16 mouse cellular contexts compared by ENCODE assay signal in genomic region chr14:54642224-54642944, GRCm38 (mm10). TPM values are rescaled to one million over a fixed set of nuclear protein-coding genes. Genes with fewer than 3 reads are reported as not detected.
DNase-seq lines count a peak whose midpoint lies in the region; ATAC-seq and TF ChIP-seq lines count a peak whose summit lies in the region.
"Had no signal": no experiment of that assay in that cellular context is flagged by ENCODE, and none has a peak within 500 bp of the region (broad histone marks: within the 10 kb centered on the region; RNA-seq: fewer than 3 reads in every experiment).

No protein-coding gene starts in this region.

- no peak for ATAC-seq in kidney, embryonic 15.5 days (replicated peaks; ENCODE audit: low FRiP score)
- no peak for ATAC-seq in forebrain, postnatal 0 days
- ATAC-seq in midbrain, embryonic 13.5 days, result no peak

- H3K4me1 ChIP-seq in kidney, embryonic 15.5 days, result peaks cover 25% of the 10 kb centered on the region
- H3K4me1 ChIP-seq in cortical plate, adult 2 months (ENCODE audit: control insufficient read depth, insufficient read depth, low read length), result no peaks in the 10 kb centered on the region
- H3K4me1 ChIP-seq in forebrain, postnatal 0 days (ENCODE audit: insufficient read depth), result peaks cover 4% of the 10 kb centered on the region; the same call in 1 of the 2 replicates
- H3K4me1 ChIP-seq in midbrain, embryonic 13.5 days (replicated peaks), result peaks cover 34% of the 10 kb centered on the region

- no peaks in the 10 kb centered on the region for H3K27me3 ChIP-seq in kidney, embryonic 15.5 days
- no peaks in the 10 kb centered on the region for H3K27me3 ChIP-seq in forebrain, postnatal 0 days (ENCODE audit: insufficient read depth, low read length)
- no peaks in the 10 kb centered on the region for H3K27me3 ChIP-seq in midbrain, embryonic 13.5 days

- no peak overlapping the region for H3K4me2 ChIP-seq in kidney, embryonic 15.5 days
- no peak overlapping the region for H3K4me2 ChIP-seq in forebrain, postnatal 0 days (ENCODE audit: low read depth)
- H3K4me2 ChIP-seq in midbrain, embryonic 13.5 days (replicated peaks), result no peak overlapping the region

- 81% methylated on average over 25 of the region's 25 CpGs for WGBS in kidney, embryonic 15.5 days
- WGBS in forebrain, postnatal 0 days, result 77% methylated on average over 25 of the region's 25 CpGs
- 81% methylated on average over 25 of the region's 25 CpGs for WGBS in midbrain, embryonic 13.5 days

- no peak overlapping the region for H3K9ac ChIP-seq in kidney, embryonic 15.5 days
- no peak overlapping the region for H3K9ac ChIP-seq in forebrain, postnatal 0 days
- no peak overlapping the region for H3K9ac ChIP-seq in midbrain, embryonic 13.5 days (replicated peaks)

- no peak for DNase-seq in kidney, postnatal 36 days
- peak; percentile 43 for DNase-seq in forebrain, postnatal 0 days
- no peak for DNase-seq in urinary bladder, postnatal 4 days (ENCODE audit: low spot score in 2 of 2)
- DNase-seq in gastrocnemius, postnatal 4 days (ENCODE audit: low spot score in 2 of 2), result no peak

- H3K4me3 ChIP-seq in kidney, embryonic 15.5 days (replicated peaks), result no peak overlapping the region
- no peak overlapping the region for H3K4me3 ChIP-seq in cortical plate, adult 2 months (ENCODE audit: insufficient read depth, low read length)
- no peak overlapping the region for H3K4me3 ChIP-seq in forebrain, postnatal 0 days (ENCODE audit: low read depth, low read length)
- no peak overlapping the region for H3K4me3 ChIP-seq in midbrain, embryonic 13.5 days (replicated peaks)

- 0 out of 2 replicates have a peak, but pooled peaks have one; percentile 5 for TF ChIP-seq POLR2A in cortical plate, adult 2 months (IDR thresholded peaks at IDR 0.05; ENCODE audit: extremely low read depth, insufficient read depth, low read length)

- no peak for TF ChIP-seq CTCF in cortical plate, adult 2 months (IDR thresholded peaks at IDR 0.05; ENCODE audit: extremely low read depth, insufficient read depth, low read length)
- no peak for TF ChIP-seq CTCF in forebrain, postnatal 0 days (IDR thresholded peaks at IDR 0.05; ENCODE audit: low read depth)

- peaks cover 71% of the 10 kb centered on the region for H3K36me3 ChIP-seq in kidney, embryonic 15.5 days
- peaks cover 57% of the 10 kb centered on the region for H3K36me3 ChIP-seq in forebrain, postnatal 0 days (ENCODE audit: insufficient read depth)
- peaks cover 69% of the 10 kb centered on the region for H3K36me3 ChIP-seq in midbrain, embryonic 13.5 days

- no peaks in the 10 kb centered on the region for H3K9me3 ChIP-seq in kidney, embryonic 15.5 days (replicated peaks)
- H3K9me3 ChIP-seq in forebrain, postnatal 0 days (ENCODE audit: low read length), result no peaks in the 10 kb centered on the region
- no peaks in the 10 kb centered on the region for H3K9me3 ChIP-seq in midbrain, embryonic 13.5 days

- peak overlapping the region; percentile 82; the same call in 1 of the 2 replicates for H3K27ac ChIP-seq in kidney, embryonic 15.5 days
- no peak overlapping the region for H3K27ac ChIP-seq in cortical plate, adult 2 months (ENCODE audit: insufficient read depth, low read length)
- no peak overlapping the region; the same call in 1 of the 2 replicates for H3K27ac ChIP-seq in forebrain, postnatal 0 days (ENCODE audit: low read depth, low read length)
- H3K27ac ChIP-seq in midbrain, embryonic 13.5 days, result peak overlapping the region; percentile 91

RNA-seq across cellular contexts. Expression of gene Cdh24, which starts 1.2 kb away (rescaled TPM):
- 3.1 and 4.5 TPM in 2 replicates for polyA plus RNA-seq in kidney, embryonic 15.5 days (2015; fragmentation: Nextera tagmentation; extraction: Ambion mirVana)
- 13.3 and 18.6 TPM in 2 replicates for polyA plus RNA-seq in cortical plate, adult 2 months (2012; rRNA removed)
- total RNA-seq in forebrain, postnatal 0 days (2014; rRNA removed), result 15.6 and 21.7 TPM in 2 replicates
- polyA plus RNA-seq in forebrain, postnatal 0 days (2015; fragmentation: Nextera tagmentation; extraction: Ambion mirVana), result 3.8 and 4.6 TPM in 2 replicates
- 9.5 and 12.3 TPM in 2 replicates for polyA plus RNA-seq in midbrain, embryonic 13.5 days (2015; fragmentation: Nextera tagmentation; extraction: Ambion mirVana)
- total RNA-seq in gastrocnemius, postnatal 4 days (2021), result 1 to 10 TPM; 3.2 to 3.5 TPM

RNA-seq across cellular contexts. Expression of gene Gm17606, which starts 1.6 kb away (rescaled TPM):
- polyA plus RNA-seq in kidney, embryonic 15.5 days (2015; fragmentation: Nextera tagmentation; extraction: Ambion mirVana), result not detected in 2 replicates
- not detected in 2 replicates for polyA plus RNA-seq in cortical plate, adult 2 months (2012; rRNA removed)
- not detected in 2 replicates for total RNA-seq in forebrain, postnatal 0 days (2014; rRNA removed)
- not detected in 2 replicates for polyA plus RNA-seq in forebrain, postnatal 0 days (2015; fragmentation: Nextera tagmentation; extraction: Ambion mirVana)
- not detected in 2 replicates for polyA plus RNA-seq in midbrain, embryonic 13.5 days (2015; fragmentation: Nextera tagmentation; extraction: Ambion mirVana)
- total RNA-seq in gastrocnemius, postnatal 4 days (2021), result not detected
- total RNA-seq: gastrocnemius, adult 18-20 months; heart, adult 8-10 months; heart, postnatal 36 days; left cerebral cortex, adult 18-20 months; liver, adult 2 months; monocyte, adult 5-6 weeks had no signal
- polyA plus RNA-seq: kidney, adult 2 months; large intestine, adult 2 months; liver, adult 2 months; thymus, postnatal 0 days had no signal

RNA-seq across cellular contexts. Expression of gene Psmb11, which starts 21.2 kb away (rescaled TPM):
- polyA plus RNA-seq in kidney, embryonic 15.5 days (2015; fragmentation: Nextera tagmentation; extraction: Ambion mirVana), result not detected in 2 replicates
- polyA plus RNA-seq in cortical plate, adult 2 months (2012; rRNA removed), result 0.17 and 0.23 TPM in 2 replicates
- total RNA-seq in forebrain, postnatal 0 days (2014; rRNA removed), result under 0.01 TPM in 1 of 2 replicates, not detected in the other
- 0.04 and 0.08 TPM in 2 replicates for polyA plus RNA-seq in forebrain, postnatal 0 days (2015; fragmentation: Nextera tagmentation; extraction: Ambion mirVana)
- 0.15 TPM in 1 of 2 replicates, not detected in the other for polyA plus RNA-seq in midbrain, embryonic 13.5 days (2015; fragmentation: Nextera tagmentation; extraction: Ambion mirVana)
- not detected for total RNA-seq in gastrocnemius, postnatal 4 days (2021)
- total RNA-seq: gastrocnemius, adult 18-20 months; heart, adult 8-10 months; heart, postnatal 36 days; liver, adult 2 months; monocyte, adult 5-6 weeks had no signal
- polyA plus RNA-seq: kidney, adult 2 months; large intestine, adult 2 months; liver, adult 2 months had no signal

RNA-seq across cellular contexts. Expression of gene Psmb5, which starts 24.6 kb away (rescaled TPM):
- 422 and 424 TPM in 2 replicates for polyA plus RNA-seq in kidney, embryonic 15.5 days (2015; fragmentation: Nextera tagmentation; extraction: Ambion mirVana)
- 181 and 197 TPM in 2 replicates for polyA plus RNA-seq in cortical plate, adult 2 months (2012; rRNA removed)
- total RNA-seq in forebrain, postnatal 0 days (2014; rRNA removed), result 180 and 239 TPM in 2 replicates
- 420 and 499 TPM in 2 replicates for polyA plus RNA-seq in forebrain, postnatal 0 days (2015; fragmentation: Nextera tagmentation; extraction: Ambion mirVana)
- polyA plus RNA-seq in midbrain, embryonic 13.5 days (2015; fragmentation: Nextera tagmentation; extraction: Ambion mirVana), result 438 and 468 TPM in 2 replicates
- total RNA-seq in gastrocnemius, postnatal 4 days (2021), result 100 to 1,000 TPM; 173 to 176 TPM

RNA-seq across cellular contexts. Expression of gene 4931414P19Rik, which starts 36.6 kb away (rescaled TPM):
- 10.2 and 11.3 TPM in 2 replicates for polyA plus RNA-seq in kidney, embryonic 15.5 days (2015; fragmentation: Nextera tagmentation; extraction: Ambion mirVana)
- polyA plus RNA-seq in cortical plate, adult 2 months (2012; rRNA removed), result 5.2 and 5.8 TPM in 2 replicates
- 6.5 and 12.8 TPM in 2 replicates for total RNA-seq in forebrain, postnatal 0 days (2014; rRNA removed)
- polyA plus RNA-seq in forebrain, postnatal 0 days (2015; fragmentation: Nextera tagmentation; extraction: Ambion mirVana), result 2.2 and 3.1 TPM in 2 replicates
- polyA plus RNA-seq in midbrain, embryonic 13.5 days (2015; fragmentation: Nextera tagmentation; extraction: Ambion mirVana), result 8.7 and 9.3 TPM in 2 replicates
- total RNA-seq in gastrocnemius, postnatal 4 days (2021), result 1 to 10 TPM; 4.3 to 6.8 TPM

Comparison
In these comparisons a context has a peak if more than half of its experiments do, and no peak if none do; other contexts are left out.
1. H3K27ac ChIP-seq: peak in kidney, embryonic 15.5 days (single experiment) and midbrain, embryonic 13.5 days (single experiment); none in cortical plate, adult 2 months (single experiment) and forebrain, postnatal 0 days (single experiment).